Mouse (Mus musculus) G1E (cell line): Measurements from ENCODE around the gene Magi2. TPM values are rescaled to one million over a fixed set of nuclear protein-coding genes. Genes with fewer than 3 reads are reported as not detected.

Experiments used
- ATAC-seq: 2 replicates; pipeline ENCODE4 v1.8.0; 2016; ENCODE audit warnings: mild to moderate bottlenecking; ENCODE audit not compliant: insufficient number of reproducible peaks, poor library complexity, low FRiP score, severe bottlenecking; ENCODE audit errors: extremely low read depth
- DNase-seq: peaks from one replicate; pipeline ENCODE4 v3.0.0; 2012; ENCODE audit warnings: low spot score
- H3K27me3 ChIP-seq: 2 replicates; pipeline ENCODE4 v1.6.1; 2012; ENCODE audit warnings: mild to moderate bottlenecking, low read length, inconsistent platforms; ENCODE audit not compliant: insufficient read depth
- H3K36me3 ChIP-seq: replicated peaks from 2 replicates; pipeline ENCODE3; 2012; ENCODE audit warnings: mild to moderate bottlenecking, inconsistent platforms
- H3K4me1 ChIP-seq: 2 replicates; pipeline ENCODE4 v1.6.1; 2012; ENCODE audit warnings: low read depth, low read length, inconsistent platforms, mixed read lengths; ENCODE audit not compliant: insufficient read depth
- H3K4me3 ChIP-seq: 2 replicates; pipeline ENCODE4 v1.5.1; 2012; ENCODE audit warnings: low read depth, mild to moderate bottlenecking, inconsistent platforms, low read length, moderate library complexity, mixed read lengths
- H3K9me3 ChIP-seq: replicated peaks from 2 replicates; pipeline ENCODE4 v1.6.1; 2012; ENCODE audit warnings: inconsistent platforms
- CTCF ChIP-seq: IDR thresholded peaks from 2 replicates; pipeline ENCODE4 v1.5.1; 2012; ENCODE audit warnings: low read depth, low read length, inconsistent platforms, mixed read lengths
- GATA1 ChIP-seq: IDR thresholded peaks from 2 replicates; pipeline ENCODE4 v1.6.1; 2012; ENCODE audit warnings: borderline replicate concordance, low read length, inconsistent platforms, mixed read lengths
- GATA2 ChIP-seq: IDR thresholded peaks from 2 replicates; pipeline ENCODE4 v1.6.1; 2012; ENCODE audit warnings: low read depth, low read length, inconsistent platforms, borderline replicate concordance
- POLR2AphosphoS5 ChIP-seq: IDR thresholded peaks from 2 replicates; pipeline ENCODE4 v1.6.1; 2012; ENCODE audit warnings: low read depth, low read length, inconsistent platforms; ENCODE audit not compliant: insufficient replicate concordance
- TAL1 ChIP-seq: conservative IDR thresholded peaks from 2 replicates; pipeline ENCODE4 v1.6.1; 2012; ENCODE audit warnings: low read depth, low read length, inconsistent platforms, mixed read lengths
- polyA plus RNA-seq: library from polyadenylated mRNA; stranded (reverse); fragments of >175 nt; gene quantifications from 2 replicates; pipeline ENCODE4 v1.2.3, GENCODE M21; 2012
- total RNA-seq, 2 experiments: library from RNA; stranded (forward) in 1 of 2; stranded (reverse) in 1 of 2; fragments of 200-1000 nt in 1 of 2; fragments of >200 nt in 1 of 2; fragmentation: Nextera tagmentation in 1 of 2; gene quantifications; 2 replicates each; pipeline ENCODE4 v1.2.3; 2014 to 2017

Gene Magi2
- total and polyA plus RNA-seq, 3 experiments: 0.69 to 1.3 (median 1.1) TPM

DNA sequence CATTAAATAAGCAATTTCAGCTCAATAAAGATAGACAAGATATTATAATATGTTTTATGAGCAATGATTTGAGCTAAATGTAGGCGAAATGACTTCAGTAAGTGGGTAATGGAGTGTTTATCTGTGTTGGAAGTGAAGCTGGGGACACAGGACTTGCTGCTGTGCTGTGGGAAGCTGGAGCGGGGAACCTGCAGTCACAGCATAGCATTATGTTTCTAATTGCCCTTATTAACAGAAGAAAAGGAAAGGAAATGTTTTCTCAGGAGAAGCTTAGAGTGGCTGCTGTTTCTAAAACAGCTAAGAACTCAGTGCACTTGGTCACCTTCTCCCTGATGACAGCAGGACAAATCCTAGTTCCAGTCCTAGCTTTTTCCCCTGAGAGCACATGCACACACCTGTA is 1098.5 kb downstream of the Magi2 start:
- no peak for TF ChIP-seq GATA2
- no peak for TF ChIP-seq GATA1
- TF ChIP-seq POLR2AphosphoS5: no peak
- no peak for TF ChIP-seq CTCF
- TF ChIP-seq TAL1: no peak
- H3K9me3 ChIP-seq: no peaks in the 10 kb centered on the region
- no peak for DNase-seq
- peaks cover 10% of the 10 kb centered on the region for H3K27me3 ChIP-seq
- no peaks in the 10 kb centered on the region for H3K36me3 ChIP-seq
- H3K4me3 ChIP-seq: no peak overlapping the region
- no peaks in the 10 kb centered on the region for H3K4me1 ChIP-seq
- no peak for ATAC-seq

GRCm38 (mm10) chr5:20328901-20329300 is 1102.1 kb downstream of the Magi2 start:
- H3K36me3 ChIP-seq: no peaks in the 10 kb centered on the region
- H3K4me3 ChIP-seq: no peak overlapping the region
- no peaks in the 10 kb centered on the region for H3K4me1 ChIP-seq
- H3K9me3 ChIP-seq: no peaks in the 10 kb centered on the region
- ATAC-seq (no peak), DNase-seq (no peak)
- TF ChIP-seq POLR2AphosphoS5 (no peak), GATA1 (no peak), TAL1 (no peak), CTCF (no peak), GATA2 (no peak)
- peaks cover 10% of the 10 kb centered on the region for H3K27me3 ChIP-seq

GRCm38 (mm10) chr5:20330025-20330424 is 1103.2 kb downstream of the Magi2 start:
- Histone ChIP-seq H3K9me3 (no peaks in the 10 kb centered on the region), H3K36me3 (no peaks in the 10 kb centered on the region), H3K4me3 (no peak overlapping the region), H3K4me1 (no peaks in the 10 kb centered on the region), H3K27me3 (peaks cover 10% of the 10 kb centered on the region)
- ATAC-seq: no peak
- no peak for DNase-seq
- TF ChIP-seq GATA1: no peak
- TF ChIP-seq CTCF: no peak
- TF ChIP-seq TAL1: no peak
- TF ChIP-seq GATA2: no peak
- TF ChIP-seq POLR2AphosphoS5: no peak

- no peak for DNase-seq
- TF ChIP-seq GATA1 (no peak), CTCF (no peak), TAL1 (no peak), GATA2 (no peak), POLR2AphosphoS5 (no peak)
- no peak for ATAC-seq
Observed at GRCm38 (mm10) chr5:20332574-20332973, 1105.7 kb downstream of the Magi2 start.

GRCm38 (mm10) chr5:20334549-20334948 is 1107.7 kb downstream of the Magi2 start:
- no peaks in the 10 kb centered on the region for H3K36me3 ChIP-seq
- no peaks in the 10 kb centered on the region for H3K9me3 ChIP-seq
- ATAC-seq (no peak), DNase-seq (no peak)
- H3K4me1 ChIP-seq: no peaks in the 10 kb centered on the region
- no peaks in the 10 kb centered on the region for H3K27me3 ChIP-seq
- no peak for TF ChIP-seq TAL1
- TF ChIP-seq POLR2AphosphoS5: no peak
- no peak for TF ChIP-seq GATA1
- no peak for TF ChIP-seq GATA2
- no peak overlapping the region for H3K4me3 ChIP-seq

More at GRCm38 (mm10) chr5:20332574-20332973, 1105.7 kb downstream of the Magi2 start:
- no peaks in the 10 kb centered on the region for H3K9me3 ChIP-seq
- H3K4me3 ChIP-seq: no peak overlapping the region
- no peaks in the 10 kb centered on the region for H3K27me3 ChIP-seq
- H3K36me3 ChIP-seq: no peaks in the 10 kb centered on the region
- no peaks in the 10 kb centered on the region for H3K4me1 ChIP-seq

DNA sequence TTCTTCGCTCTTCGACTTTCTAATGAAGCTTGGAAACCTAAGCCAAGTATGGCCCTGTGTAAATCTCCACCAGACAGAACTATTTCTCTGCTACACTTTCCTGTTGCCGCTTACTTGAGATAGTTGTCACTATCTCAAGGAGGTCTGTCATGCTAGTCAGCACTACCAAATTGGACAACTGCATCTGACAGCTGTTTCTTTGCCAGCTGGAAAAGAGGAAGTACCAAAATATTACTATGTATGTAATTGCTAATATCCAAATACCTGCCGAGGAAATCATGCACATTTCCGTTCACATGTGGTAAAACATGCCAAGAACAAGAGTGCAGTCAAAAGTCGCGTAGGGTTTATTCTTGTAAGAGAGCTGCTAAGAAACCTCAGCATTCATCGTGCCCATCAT is 1126.1 kb downstream of the Magi2 start:
- TF ChIP-seq GATA1: no peak
- no peak for TF ChIP-seq GATA2
- Histone ChIP-seq H3K9me3 (no peaks in the 10 kb centered on the region), H3K27me3 (0 out of 2 replicates have a peak, but pooled peaks cover 3% of the 10 kb centered on the region), H3K36me3 (no peaks in the 10 kb centered on the region), H3K4me1 (no peaks in the 10 kb centered on the region), H3K4me3 (no peak overlapping the region)
- ATAC-seq: no peak
- no peak for DNase-seq

GRCm38 (mm10) chr5:20358437-20358836 is 1131.6 kb downstream of the Magi2 start:
- DNase-seq: no peak
- no peak for ATAC-seq
- H3K4me1 ChIP-seq: no peaks in the 10 kb centered on the region
- no peaks in the 10 kb centered on the region for H3K36me3 ChIP-seq
- no peak overlapping the region for H3K4me3 ChIP-seq
- no peaks in the 10 kb centered on the region for H3K27me3 ChIP-seq
- no peaks in the 10 kb centered on the region for H3K9me3 ChIP-seq
- no peak for TF ChIP-seq GATA1
- TF ChIP-seq GATA2: no peak
- no peak for TF ChIP-seq TAL1
- TF ChIP-seq POLR2AphosphoS5: no peak
- no peak for TF ChIP-seq CTCF
